Mouse (Mus musculus) cerebellum, adult 2 months (tissue): ENCODE results near the gene Chd2.

Experiments used
- CTCF ChIP-seq: fragments of 200-500 bp; IDR thresholded peaks from 2 replicates; pipeline ENCODE4 v1.5.1; 2011; ENCODE audit warnings: low read depth, mild to moderate bottlenecking, control low read depth, low read length, moderate library complexity, borderline replicate concordance; ENCODE audit not compliant: insufficient read depth
- POLR2A ChIP-seq: fragments of 200-500 bp; IDR thresholded peaks from 2 replicates; pipeline ENCODE4 v1.6.1; 2011; ENCODE audit warnings: low read length, control low read depth, borderline replicate concordance; ENCODE audit not compliant: insufficient read depth

DNA sequence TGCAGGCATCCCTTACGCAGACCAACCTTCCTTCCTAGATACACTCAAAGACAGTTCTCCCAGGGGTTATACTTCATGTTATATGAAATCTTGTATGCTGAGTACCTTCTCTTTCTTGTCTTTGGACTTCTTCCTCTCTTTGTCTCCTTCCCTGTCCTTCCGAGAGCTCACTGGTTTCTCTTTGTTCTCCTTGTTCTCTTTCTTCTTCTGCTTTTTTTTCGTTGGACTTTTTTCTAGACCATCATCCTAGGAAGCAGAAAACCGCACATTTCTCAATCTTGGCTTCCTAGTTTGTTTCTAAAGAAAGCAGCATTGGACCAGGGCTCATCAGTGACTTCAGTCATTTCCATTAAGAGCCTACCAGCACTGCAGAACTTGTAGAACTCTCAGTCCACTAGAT lies 90.0 kb downstream of the Chd2 start:
- TF ChIP-seq CTCF (no peak), POLR2A (no peak)
